Mouse (Mus musculus) hindbrain, embryonic 12.5 days (tissue): ENCODE measurements around the gene Sema5a. TPM values are rescaled to one million over a fixed set of nuclear protein-coding genes. Genes with fewer than 3 reads are reported as not detected.

ENCODE experiments used
- ATAC-seq: fragments of 200-750 bp; cut with Nextera tagmentation; 2 replicates; pipeline ENCODE4 v1.8.0; 2017; ENCODE audit warnings: moderate TSS enrichment; ENCODE audit not compliant: low FRiP score
- H3K27ac ChIP-seq: fragments of 300-500 bp; sonication (generic); 2 replicates; pipeline ENCODE4 v1.5.1; 2016; ENCODE audit warnings: mild to moderate bottlenecking
- H3K27me3 ChIP-seq: fragments of 300-500 bp; sonication (generic); 2 replicates; pipeline ENCODE4 v1.6.1; 2016; ENCODE audit warnings: mild to moderate bottlenecking
- H3K36me3 ChIP-seq: fragments of 300-500 bp; sonication (generic); 2 replicates; pipeline ENCODE4 v1.6.1; 2016; ENCODE audit warnings: mild to moderate bottlenecking
- H3K4me1 ChIP-seq: fragments of 300-500 bp; sonication (generic); 2 replicates; pipeline ENCODE4 v1.6.1; 2016
- H3K4me2 ChIP-seq: fragments of 300-500 bp; sonication (generic); replicated peaks from 2 replicates; pipeline ENCODE4 v1.6.1; 2016; ENCODE audit warnings: mild to moderate bottlenecking
- H3K4me3 ChIP-seq: fragments of 300-500 bp; sonication (generic); 2 replicates; pipeline ENCODE4 v1.5.1; 2016; ENCODE audit warnings: mild to moderate bottlenecking
- H3K9ac ChIP-seq: fragments of 300-500 bp; sonication (generic); 2 replicates; pipeline ENCODE4 v1.6.1; 2016; ENCODE audit warnings: mild to moderate bottlenecking, moderate library complexity
- H3K9me3 ChIP-seq: fragments of 300-500 bp; sonication (generic); replicated peaks from 2 replicates; pipeline ENCODE4 v1.6.1; 2016; ENCODE audit warnings: mild to moderate bottlenecking
- WGBS: fragments of 180-500 bp; shearing (Covaris S2); methylation state at CpG from one replicate; pipeline ENCODE4 v1.1.7; 2016; 5-methylcytosine and 5-hydroxymethylcytosine counted together
- polyA plus RNA-seq: library from polyadenylated mRNA; unstranded; fragments of >200 nt; fragmentation: Nextera tagmentation; extraction: Ambion mirVana; gene quantifications from 2 replicates; pipeline ENCODE4 v1.2.1, GENCODE M21; 2016

The Sema5a gene
- polyA plus RNA-seq, 1 experiment from 2014 or later, result 11.2 TPM

DNA sequence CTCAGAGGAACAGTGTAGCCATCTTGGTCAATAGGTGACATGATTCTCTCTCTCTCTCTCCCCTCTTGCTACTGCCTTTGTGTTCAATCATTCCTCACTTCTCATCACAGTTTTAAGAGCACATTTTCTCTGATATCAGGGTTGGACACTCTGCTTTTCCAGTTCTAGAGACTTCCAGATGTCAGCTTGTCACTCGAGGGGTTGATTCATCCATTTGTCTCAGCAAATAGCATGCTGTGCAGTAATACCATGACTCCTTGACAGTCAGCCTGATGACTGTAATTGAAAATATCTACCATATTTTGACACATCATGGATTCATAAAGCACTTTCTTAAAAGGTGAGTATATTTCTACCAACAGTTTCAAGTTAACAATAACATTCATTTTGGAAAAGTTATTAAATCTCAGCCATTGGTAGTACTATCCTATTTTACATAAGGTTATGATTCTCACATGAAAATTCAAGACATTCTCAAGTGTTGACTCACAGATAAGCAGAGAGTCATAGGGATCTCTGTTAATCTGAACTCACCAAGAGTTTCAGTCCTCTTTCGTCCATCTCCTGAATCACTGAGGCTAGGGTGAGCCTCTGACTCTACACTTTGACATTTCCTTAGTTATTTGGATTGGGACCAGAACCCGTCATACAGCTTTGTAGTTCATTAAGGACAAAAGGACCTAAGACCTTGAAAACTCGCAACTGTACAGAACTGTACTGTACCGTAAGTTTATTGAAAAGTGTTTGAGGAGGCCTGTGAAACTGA is 78.0 kb downstream of the Sema5a start:
- Histone ChIP-seq H3K9me3 (no peaks in the 10 kb centered on the region), H3K27ac (no peak overlapping the region), H3K4me3 (no peak overlapping the region), H3K36me3 (no peaks in the 10 kb centered on the region), H3K4me1 (0 out of 2 replicates have a peak, but pooled peaks cover 2% of the 10 kb centered on the region), H3K9ac (no peak overlapping the region), H3K4me2 (no peak overlapping the region), H3K27me3 (no peaks in the 10 kb centered on the region)
- no peak for ATAC-seq
- 89% methylated on average over 5 of the region's 5 CpGs for WGBS

DNA sequence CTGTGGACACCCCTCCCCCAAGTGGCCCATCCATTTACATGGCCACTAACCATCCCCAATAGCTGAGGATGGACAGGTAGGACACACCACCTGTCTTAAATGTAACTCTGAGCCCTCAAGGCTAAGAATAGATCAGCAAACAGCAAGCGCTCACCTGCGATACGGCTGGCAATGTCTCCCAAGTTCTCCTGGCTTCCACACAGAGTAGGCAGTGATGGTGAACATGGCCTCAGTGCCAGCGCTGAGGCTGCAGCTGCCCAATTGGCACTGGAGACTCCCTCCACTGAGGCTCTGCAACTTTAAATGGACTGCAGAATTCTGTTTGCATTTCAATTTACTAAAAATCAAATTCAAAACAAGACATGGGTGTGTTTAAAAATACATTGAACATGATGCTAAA is 78.6 kb downstream of the Sema5a start:
- no peak for ATAC-seq
- H3K9me3 ChIP-seq, result no peaks in the 10 kb centered on the region
- no peak overlapping the region for H3K9ac ChIP-seq
- 97% methylated on average over 4 of the region's 4 CpGs for WGBS
- H3K36me3 ChIP-seq, result no peaks in the 10 kb centered on the region
- H3K4me2 ChIP-seq, result no peak overlapping the region
- no peak overlapping the region for H3K4me3 ChIP-seq
- H3K27me3 ChIP-seq, result no peaks in the 10 kb centered on the region
- 0 out of 2 replicates have a peak, but pooled peaks cover 2% of the 10 kb centered on the region for H3K4me1 ChIP-seq
- no peak overlapping the region for H3K27ac ChIP-seq

DNA sequence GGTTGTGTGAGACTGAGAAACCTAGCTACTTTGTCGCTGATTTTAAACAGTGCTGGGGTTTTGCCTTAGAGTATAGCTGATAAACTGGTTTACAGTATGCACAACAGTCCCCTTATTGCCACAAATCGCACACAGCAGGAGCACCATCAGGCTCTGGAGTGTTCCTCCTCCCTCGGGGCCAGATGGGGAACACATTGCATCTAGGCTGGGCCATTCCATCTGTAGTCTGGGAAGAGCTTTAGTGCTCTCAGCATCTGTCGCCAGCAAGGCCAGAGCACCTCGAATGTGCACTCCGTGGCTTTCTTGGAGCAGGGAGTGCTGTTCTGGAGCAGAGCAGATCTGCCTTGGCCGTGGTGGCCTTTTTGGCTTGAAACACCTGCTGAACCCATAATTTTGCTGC is 79.5 kb downstream of the Sema5a start:
- no peak for ATAC-seq
- H3K4me3 ChIP-seq, result no peak overlapping the region
- H3K9me3 ChIP-seq, result no peaks in the 10 kb centered on the region
- no peak overlapping the region for H3K4me2 ChIP-seq
- 62% methylated on average over 7 of the region's 7 CpGs for WGBS
- no peak overlapping the region for H3K27ac ChIP-seq
- H3K9ac ChIP-seq, result no peak overlapping the region
- peaks cover 4% of the 10 kb centered on the region; the same call in 1 of the 2 replicates for H3K4me1 ChIP-seq
- no peaks in the 10 kb centered on the region for H3K36me3 ChIP-seq
- H3K27me3 ChIP-seq, result no peaks in the 10 kb centered on the region

DNA sequence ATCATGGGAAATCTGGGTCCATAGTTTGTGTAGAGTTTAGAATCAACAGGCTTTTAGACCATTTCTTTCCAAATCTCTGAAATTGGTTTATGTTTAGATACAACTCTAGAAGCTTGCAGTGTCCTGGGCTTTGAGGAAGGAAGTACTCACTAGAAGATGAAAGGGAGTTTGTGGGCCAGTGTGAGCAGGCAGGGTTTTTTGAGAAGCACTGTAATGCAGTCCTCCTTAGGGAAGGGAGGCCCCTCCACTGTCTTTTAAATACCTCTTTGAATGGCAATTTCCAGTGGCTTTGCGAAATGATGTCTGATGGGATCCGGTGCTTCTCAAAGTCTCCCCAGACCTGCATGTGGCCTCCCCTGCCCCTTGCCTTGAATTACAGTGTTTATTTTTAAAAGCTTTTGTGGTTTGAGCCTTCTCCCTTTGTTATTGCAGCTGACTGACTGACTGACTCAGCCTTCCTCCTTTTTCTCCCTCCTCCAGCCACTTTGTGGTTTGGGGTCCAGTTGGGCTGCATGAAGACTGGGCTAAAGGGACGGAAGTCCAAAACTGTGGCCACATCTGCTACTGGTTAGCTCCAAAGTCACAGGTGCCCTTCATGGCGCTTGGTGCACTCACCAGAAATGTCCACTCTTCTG is 83.9 kb downstream of the Sema5a start:
- peaks cover 20% of the 10 kb centered on the region for H3K4me1 ChIP-seq
- H3K4me3 ChIP-seq, result no peak overlapping the region
- no peaks in the 10 kb centered on the region for H3K36me3 ChIP-seq
- ATAC-seq, result no peak
- 46% methylated on average over 4 of the region's 4 CpGs for whole genome bisulfite sequencing
- no peaks in the 10 kb centered on the region for H3K9me3 ChIP-seq
- H3K27ac ChIP-seq, result no peak overlapping the region
- no peaks in the 10 kb centered on the region for H3K27me3 ChIP-seq
- no peak overlapping the region for H3K4me2 ChIP-seq
- no peak overlapping the region for H3K9ac ChIP-seq

DNA sequence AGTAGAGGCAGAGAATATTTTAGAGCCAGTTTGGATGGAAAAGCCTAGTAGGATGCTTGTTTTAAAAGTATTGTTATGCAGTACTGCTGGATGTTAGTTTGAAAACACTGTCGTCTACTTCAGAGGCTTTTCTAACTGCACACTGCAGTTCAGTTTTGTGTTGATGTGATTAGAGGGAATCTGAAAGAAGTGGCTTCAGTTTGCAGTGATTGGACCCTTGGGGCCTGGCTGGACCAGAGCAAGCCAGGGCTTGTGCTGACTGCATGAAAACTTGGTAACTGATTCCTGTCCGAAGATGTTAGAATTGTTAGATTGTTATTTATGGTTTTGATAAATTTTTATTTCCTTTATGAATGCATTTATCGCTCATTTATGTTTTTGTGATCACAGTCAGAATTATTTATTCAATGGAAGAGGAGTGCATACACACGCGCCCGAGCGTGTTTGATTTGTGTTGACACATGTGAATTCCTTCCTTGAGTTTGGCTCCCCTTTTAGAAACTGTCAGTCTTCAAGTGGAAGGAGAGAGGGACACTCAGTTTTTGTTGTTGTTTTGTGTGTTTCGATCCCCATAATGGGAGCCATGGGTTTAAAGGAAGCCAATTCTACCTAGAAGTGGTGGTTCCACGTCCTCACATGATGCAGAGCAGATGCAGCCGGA is 85.2 kb downstream of the Sema5a start:
- 69% methylated on average over 10 of the region's 10 CpGs for WGBS
- no peaks in the 10 kb centered on the region for H3K9me3 ChIP-seq

DNA sequence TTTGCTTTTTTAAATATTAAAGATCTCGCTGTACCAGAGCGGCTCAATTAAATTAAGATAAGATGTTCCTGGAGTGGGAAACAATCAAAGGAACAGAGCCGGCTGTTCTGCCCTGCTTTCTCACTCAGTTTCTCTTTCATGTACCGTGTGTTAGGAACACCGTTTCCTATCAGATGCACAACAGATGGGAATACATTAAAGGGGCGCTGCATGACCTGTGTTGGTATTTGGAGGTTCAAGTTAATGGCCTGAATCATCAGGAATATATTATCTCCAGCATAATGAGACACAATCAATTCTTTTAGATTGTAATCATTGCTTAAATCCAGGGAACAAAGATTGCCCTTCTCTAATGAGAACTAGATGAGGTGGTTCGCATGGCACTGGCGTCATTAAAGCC is 85.8 kb downstream of the Sema5a start:
- no peak overlapping the region for H3K4me3 ChIP-seq
- no peak overlapping the region for H3K27ac ChIP-seq
- peaks cover 21% of the 10 kb centered on the region for H3K4me1 ChIP-seq
- H3K9ac ChIP-seq, result no peak overlapping the region
- H3K36me3 ChIP-seq, result no peaks in the 10 kb centered on the region
- ATAC-seq, result no peak
- no peak overlapping the region for H3K4me2 ChIP-seq
- no peaks in the 10 kb centered on the region for H3K27me3 ChIP-seq
- 50% methylated on average over 8 of the region's 8 CpGs for WGBS
- H3K9me3 ChIP-seq, result no peaks in the 10 kb centered on the region

More for the DNA sequence above, 85.2 kb downstream of the Sema5a start:
- Histone ChIP-seq H3K27ac (no peak overlapping the region), H3K4me2 (no peak overlapping the region), H3K36me3 (no peaks in the 10 kb centered on the region), H3K4me3 (no peak overlapping the region), H3K4me1 (peaks cover 21% of the 10 kb centered on the region), H3K27me3 (no peaks in the 10 kb centered on the region), H3K9ac (no peak overlapping the region)
- ATAC-seq, result no peak

DNA sequence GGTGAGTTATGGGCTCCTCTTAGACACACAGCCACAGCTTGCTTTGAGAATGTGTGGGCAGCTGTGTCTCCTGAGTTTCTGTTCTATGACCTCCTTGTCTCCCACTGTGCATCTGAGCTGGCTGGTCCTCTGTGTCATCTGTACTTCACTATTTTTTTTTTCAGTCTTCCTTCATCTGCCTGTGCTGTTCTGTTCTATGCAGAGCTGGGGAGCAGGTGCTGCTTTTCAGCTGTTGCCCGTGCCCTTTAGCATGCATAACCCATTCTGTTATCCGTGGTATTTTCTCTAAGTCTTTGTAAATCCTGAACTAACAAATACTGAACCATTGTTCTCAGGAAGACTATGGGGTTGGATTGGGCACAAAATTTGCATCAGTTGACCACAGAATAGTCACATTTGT is 86.4 kb downstream of the Sema5a start:
- 52% methylated on average over 2 of the region's 2 CpGs for WGBS
- no peak overlapping the region for H3K27ac ChIP-seq
- no peak overlapping the region for H3K9ac ChIP-seq
- no peaks in the 10 kb centered on the region for H3K36me3 ChIP-seq
- H3K4me3 ChIP-seq, result no peak overlapping the region
- peaks cover 21% of the 10 kb centered on the region for H3K4me1 ChIP-seq
- H3K4me2 ChIP-seq, result no peak overlapping the region
- H3K9me3 ChIP-seq, result no peaks in the 10 kb centered on the region
- no peak for ATAC-seq
- H3K27me3 ChIP-seq, result no peaks in the 10 kb centered on the region

DNA sequence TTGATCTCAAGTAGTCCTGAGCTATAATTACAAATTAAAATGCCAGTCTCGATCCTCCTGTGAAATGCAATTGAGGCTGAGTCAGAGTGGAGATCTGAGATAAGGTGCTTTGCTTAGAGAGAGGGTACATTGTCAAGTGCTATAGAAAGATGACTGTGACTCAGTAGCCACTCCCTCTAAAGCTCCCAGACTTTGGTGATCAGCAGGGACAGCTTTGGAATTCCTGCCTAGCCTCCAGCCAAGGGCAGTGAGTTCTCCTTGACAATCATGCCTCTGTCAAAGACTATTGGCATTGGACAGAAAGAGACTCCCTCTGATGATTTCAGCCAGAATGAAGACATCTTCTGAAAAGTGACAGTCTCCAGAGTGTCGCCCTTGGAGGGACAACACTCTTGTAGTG is 88.8 kb downstream of the Sema5a start:
- 89% methylated on average over 2 of the region's 2 CpGs for WGBS

DNA sequence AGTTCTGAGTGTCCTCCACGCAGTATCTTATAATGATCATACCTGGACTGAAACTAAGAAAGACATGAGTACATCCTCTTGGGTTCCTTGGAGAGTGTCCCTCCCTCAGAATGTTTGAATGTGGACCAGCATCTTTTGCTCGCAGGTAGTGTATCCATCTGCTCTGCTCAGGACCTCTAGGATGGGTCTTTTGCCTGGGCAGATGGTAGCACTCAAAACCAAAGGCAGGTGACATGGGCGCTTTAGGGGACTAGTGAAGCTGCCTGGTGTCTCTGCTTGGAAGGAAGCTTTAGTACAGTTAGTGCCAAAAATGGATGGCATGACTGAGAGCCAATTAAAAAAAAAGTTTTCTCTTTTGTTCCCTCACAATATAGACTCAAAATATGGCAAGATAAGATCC is 93.2 kb downstream of the Sema5a start:
- H3K4me3 ChIP-seq, result no peak overlapping the region
- no peak overlapping the region for H3K4me2 ChIP-seq
- no peak for ATAC-seq

More for the DNA sequence above, 88.8 kb downstream of the Sema5a start:
- Histone ChIP-seq H3K9ac (no peak overlapping the region), H3K36me3 (no peaks in the 10 kb centered on the region), H3K27ac (no peak overlapping the region), H3K9me3 (no peaks in the 10 kb centered on the region), H3K4me1 (peaks cover 21% of the 10 kb centered on the region), H3K4me3 (no peak overlapping the region), H3K27me3 (no peaks in the 10 kb centered on the region), H3K4me2 (no peak overlapping the region)
- no peak for ATAC-seq

DNA sequence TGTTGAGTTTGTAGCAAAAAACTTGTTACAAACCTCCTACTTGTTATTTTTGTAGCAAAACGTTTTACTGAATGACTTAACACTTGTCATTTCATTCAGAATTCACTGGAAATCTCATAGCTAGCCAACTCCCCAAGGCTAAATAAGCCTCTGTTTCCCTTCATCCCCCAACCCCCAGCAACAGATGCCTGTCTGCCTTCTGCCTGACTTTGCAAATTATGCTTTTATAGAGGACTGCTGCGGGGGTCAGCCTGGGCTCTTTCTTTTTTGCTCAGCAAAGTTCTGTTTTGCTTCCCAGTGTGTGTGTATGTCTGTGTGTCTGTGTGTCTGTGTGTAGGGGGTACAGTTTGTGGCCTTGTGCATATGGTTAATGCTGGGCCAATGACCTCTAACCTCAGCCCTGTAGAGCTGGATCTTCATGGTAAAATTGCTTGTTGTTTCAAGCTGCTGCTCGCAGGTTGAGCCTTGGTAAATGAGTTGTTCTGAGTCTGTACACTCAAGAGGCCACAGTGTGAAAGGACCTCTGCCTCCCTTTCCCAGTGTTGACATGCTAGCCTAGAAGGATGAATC is 94.2 kb downstream of the Sema5a start:
- H3K9me3 ChIP-seq, result no peaks in the 10 kb centered on the region
- no peak for ATAC-seq

More for the DNA sequence above, 93.2 kb downstream of the Sema5a start:
- Histone ChIP-seq H3K36me3 (no peaks in the 10 kb centered on the region), H3K9me3 (no peaks in the 10 kb centered on the region), H3K9ac (no peak overlapping the region), H3K4me1 (peaks cover 9% of the 10 kb centered on the region), H3K27me3 (no peaks in the 10 kb centered on the region), H3K27ac (no peak overlapping the region)
- 92% methylated on average over 3 of the region's 3 CpGs for WGBS

DNA sequence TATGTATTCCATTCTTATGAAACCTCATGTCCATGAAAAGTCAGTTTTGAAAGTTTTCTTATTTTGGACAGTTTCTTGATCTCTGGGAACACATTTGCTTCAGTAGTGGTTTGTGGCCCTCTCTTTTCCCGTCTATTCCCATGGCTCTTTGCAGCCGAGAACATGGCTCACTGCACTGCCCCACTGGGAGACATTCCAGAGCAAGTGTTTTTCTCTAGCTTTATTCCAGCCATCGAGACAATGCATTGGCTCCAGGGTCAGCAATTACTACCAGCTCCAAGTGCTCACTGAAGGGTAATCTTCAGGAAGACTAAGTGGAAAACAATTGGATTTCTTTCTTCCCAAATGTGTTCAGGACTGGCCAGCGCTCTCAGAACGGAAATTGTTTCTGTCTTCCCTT is 94.8 kb downstream of the Sema5a start:
- Histone ChIP-seq H3K9me3 (no peaks in the 10 kb centered on the region), H3K4me2 (no peak overlapping the region), H3K9ac (no peak overlapping the region), H3K4me3 (no peak overlapping the region), H3K36me3 (no peaks in the 10 kb centered on the region), H3K4me1 (peaks cover 7% of the 10 kb centered on the region), H3K27ac (no peak overlapping the region), H3K27me3 (no peaks in the 10 kb centered on the region)
- no peak for ATAC-seq
- WGBS, result 40% methylated on average over 5 of the region's 5 CpGs

More for the DNA sequence above, 94.2 kb downstream of the Sema5a start:
- peaks cover 9% of the 10 kb centered on the region for H3K4me1 ChIP-seq
- no peaks in the 10 kb centered on the region for H3K27me3 ChIP-seq
- no peak overlapping the region for H3K4me2 ChIP-seq
- H3K36me3 ChIP-seq, result no peaks in the 10 kb centered on the region
- no peak overlapping the region for H3K9ac ChIP-seq
- WGBS, result 38% methylated on average over 3 of the region's 3 CpGs
- H3K4me3 ChIP-seq, result no peak overlapping the region
- no peak overlapping the region for H3K27ac ChIP-seq

DNA sequence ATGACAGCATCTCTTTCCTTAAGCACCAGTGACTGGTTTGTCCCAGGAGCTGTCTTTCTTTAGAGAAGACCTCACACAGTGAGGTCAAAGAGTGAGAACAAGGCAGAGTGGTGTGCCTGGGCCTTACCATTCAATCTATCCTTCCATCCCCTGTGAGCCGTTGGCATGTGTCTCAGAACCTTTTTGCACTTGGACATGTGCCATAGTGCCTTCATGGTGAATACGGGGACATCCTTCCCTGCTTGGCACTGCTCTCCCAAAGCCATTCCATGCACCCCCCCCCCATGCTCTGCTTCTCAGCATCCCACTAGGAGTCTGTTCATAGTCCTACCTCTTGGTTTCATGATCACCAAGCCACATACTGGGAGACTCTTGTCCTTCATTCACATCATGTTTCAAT is 96.8 kb downstream of the Sema5a start:
- ATAC-seq, result no peak
- Histone ChIP-seq H3K9ac (no peak overlapping the region), H3K4me3 (no peak overlapping the region), H3K27me3 (no peaks in the 10 kb centered on the region), H3K4me2 (no peak overlapping the region), H3K9me3 (no peaks in the 10 kb centered on the region), H3K36me3 (no peaks in the 10 kb centered on the region), H3K4me1 (peaks cover 5% of the 10 kb centered on the region), H3K27ac (no peak overlapping the region)
- WGBS, result 74% methylated on average over 2 of the region's 2 CpGs
